Mouse (Mus musculus) ES-E14 (cell line): ENCODE results near the gene Fam222a. TPM values are rescaled to one million over a fixed set of nuclear protein-coding genes. Genes with fewer than 3 reads are reported as not detected.

ENCODE experiments used
- DNase-seq: peaks from one replicate; pipeline ENCODE4 v3.0.0-alpha.2; 2013; ENCODE audit warnings: low read depth, low spot score
- H3K27ac ChIP-seq: 2 replicates; pipeline ENCODE4 v1.5.1; 2012; ENCODE audit warnings: low read depth, mild to moderate bottlenecking, low read length, moderate library complexity, mixed read lengths; ENCODE audit not compliant: poor library complexity, insufficient read depth, severe bottlenecking
- H3K36me3 ChIP-seq: 2 replicates; pipeline ENCODE4 v1.6.1; 2012; ENCODE audit warnings: mild to moderate bottlenecking, low read length, moderate library complexity, mixed read lengths; ENCODE audit not compliant: control insufficient read depth, poor library complexity, insufficient read depth, severe bottlenecking
- H3K4me1 ChIP-seq, 2 experiments: fragments of 150-350 bp in 1 of 2; sonication (generic) in 1 of 2; 2 replicates each; pipeline ENCODE4 v1.6.1; 2012; ENCODE audit warnings: low read length in 2 of 2, mild to moderate bottlenecking in 1 of 2, mixed read lengths in 1 of 2; ENCODE audit not compliant: control insufficient read depth in 2 of 2, insufficient read depth in 2 of 2, poor library complexity in 1 of 2
- H3K4me3 ChIP-seq, 2 experiments: fragments of 150-350 bp in 1 of 2; sonication (generic) in 1 of 2; 2 replicates each; pipeline ENCODE4 v1.5.1; 2012; ENCODE audit warnings: low read length in 2 of 2, low read depth in 1 of 2, mild to moderate bottlenecking in 1 of 2, mixed read lengths in 1 of 2; ENCODE audit not compliant: insufficient read depth in 1 of 2, poor library complexity in 1 of 2, severe bottlenecking in 1 of 2
- H3K9ac ChIP-seq: 2 replicates; pipeline ENCODE4 v1.6.1; 2012; ENCODE audit warnings: low read depth, mild to moderate bottlenecking, low read length, mixed read lengths; ENCODE audit not compliant: poor library complexity, insufficient read depth, severe bottlenecking
- H3K9me3 ChIP-seq: fragments of 150-350 bp; sonication (generic); 2 replicates; pipeline ENCODE4 v1.6.1; 2012; ENCODE audit warnings: low read depth, mild to moderate bottlenecking, low read length; ENCODE audit not compliant: control insufficient read depth, insufficient read depth
- CHD2 ChIP-seq: IDR thresholded peaks from 2 replicates; pipeline ENCODE4 v1.6.1; 2014; ENCODE audit warnings: mild to moderate bottlenecking, low read depth, low read length, inconsistent platforms
- HCFC1 ChIP-seq: IDR thresholded peaks from 2 replicates; pipeline ENCODE4 v1.6.1; 2012; ENCODE audit warnings: low read length, inconsistent platforms, borderline replicate concordance; ENCODE audit not compliant: insufficient read depth
- MAFK ChIP-seq: IDR thresholded peaks from 2 replicates; pipeline ENCODE4 v1.6.1; 2014; ENCODE audit warnings: mild to moderate bottlenecking, low read depth, low read length, inconsistent platforms; ENCODE audit not compliant: insufficient read depth
- ZC3H11A ChIP-seq: IDR thresholded peaks from 2 replicates; pipeline ENCODE4 v1.6.1; 2012; ENCODE audit warnings: low read depth, mild to moderate bottlenecking, inconsistent platforms, low read length, borderline replicate concordance
- ZNF384 ChIP-seq: IDR thresholded peaks from 2 replicates; pipeline ENCODE4 v1.6.1; 2012; ENCODE audit warnings: low read depth, low read length, inconsistent platforms
- in situ Hi-C, 2 experiments: fragments of 600-800 bp; cut with MboI; formaldehyde crosslinking; loops; one replicate each; pipeline ENCODE4 v1.15.1; 2025; ENCODE audit warnings: low sequenced_read_pairs in 2 of 2, inconsistent platforms in 1 of 2; ENCODE audit not compliant: unreplicated experiment in 2 of 2
- total RNA-seq: library from RNA; depleted of rRNA; stranded (reverse); fragments of 300-350 nt; gene quantifications from 2 replicates; pipeline ENCODE4 v1.2.3, GENCODE M21; 2012

The Fam222a gene
- total RNA-seq, 1 experiment: 1.2 TPM

GRCm38 (mm10) chr5:114596604-114597003, 28.8 kb downstream of the Fam222a start:
- Histone ChIP-seq H3K9ac (no peak overlapping the region), H3K4me1 (peaks cover 2 to 9% of the 10 kb centered on the region in 2 experiments; a peak in 1 of 4 replicates), H3K4me3 (no peak overlapping the region), H3K27ac (peak overlapping the region; percentile 2; the same call in 1 of the 2 replicates), H3K36me3 (0 out of 2 replicates have a peak, but pooled peaks cover 2% of the 10 kb centered on the region), H3K9me3 (no peaks in the 10 kb centered on the region)
- TF ChIP-seq CHD2 (no peak), MAFK (no peak), ZC3H11A (no peak), ZNF384 (no peak), HCFC1 (no peak)
- no peak for DNase-seq
- in situ Hi-C loops: no loop called here

- no peak overlapping the region for H3K9ac ChIP-seq
- H3K9me3 ChIP-seq: no peaks in the 10 kb centered on the region
- no peak for DNase-seq
- TF ChIP-seq ZNF384: no peak
- no peak for TF ChIP-seq MAFK
- TF ChIP-seq CHD2: no peak
- no peak for TF ChIP-seq ZC3H11A
- no peak for TF ChIP-seq HCFC1
- H3K4me3 ChIP-seq: no peak overlapping the region
- H3K4me1 ChIP-seq: peaks cover 2 to 13% of the 10 kb centered on the region in 2 experiments; a peak in 1 of 4 replicates
- in situ Hi-C loops: no loop called here
- no peak overlapping the region for H3K27ac ChIP-seq
- 0 out of 2 replicates have a peak, but pooled peaks cover 2% of the 10 kb centered on the region for H3K36me3 ChIP-seq
Measured at GRCm38 (mm10) chr5:114597222-114597621, 29.4 kb downstream of the Fam222a start.

GRCm38 (mm10) chr5:114597652-114598051, 29.8 kb downstream of the Fam222a start:
- no peaks in the 10 kb centered on the region for H3K9me3 ChIP-seq
- H3K4me1 ChIP-seq: peaks cover 2 to 13% of the 10 kb centered on the region in 2 experiments; a peak in 1 of 4 replicates
- no peak overlapping the region for H3K9ac ChIP-seq
- no peak for DNase-seq
- in situ Hi-C loops: no loop called here
- H3K36me3 ChIP-seq: 0 out of 2 replicates have a peak, but pooled peaks cover 2% of the 10 kb centered on the region
- no peak overlapping the region for H3K27ac ChIP-seq
- no peak for TF ChIP-seq ZC3H11A
- TF ChIP-seq CHD2: no peak
- TF ChIP-seq ZNF384: no peak
- TF ChIP-seq MAFK: no peak
- TF ChIP-seq HCFC1: no peak
- H3K4me3 ChIP-seq: no peak overlapping the region

- Histone ChIP-seq H3K27ac (no peak overlapping the region), H3K36me3 (no peaks in the 10 kb centered on the region), H3K9ac (no peak overlapping the region), H3K4me1 (peaks cover 0 to 13% of the 10 kb centered on the region in 2 experiments; a peak in 1 of 4 replicates), H3K9me3 (no peaks in the 10 kb centered on the region), H3K4me3 (no peak overlapping the region)
- DNase-seq: no peak
- no peak for TF ChIP-seq CHD2
- no peak for TF ChIP-seq ZC3H11A
- TF ChIP-seq MAFK: no peak
- no peak for TF ChIP-seq HCFC1
- no peak for TF ChIP-seq ZNF384
- in situ Hi-C loops: no loop called here
Measured at GRCm38 (mm10) chr5:114602012-114602411, 34.2 kb downstream of the Fam222a start.

- no peak for DNase-seq
- TF ChIP-seq HCFC1: no peak
- no peak overlapping the region for H3K9ac ChIP-seq
- peaks cover 0 to 10% of the 10 kb centered on the region in 2 experiments; a peak in 1 of 4 replicates for H3K4me1 ChIP-seq
- no peak overlapping the region for H3K27ac ChIP-seq
- in situ Hi-C loops: no loop called here
- no peaks in the 10 kb centered on the region for H3K9me3 ChIP-seq
- no peak overlapping the region for H3K4me3 ChIP-seq
- no peaks in the 10 kb centered on the region for H3K36me3 ChIP-seq
Measured at GRCm38 (mm10) chr5:114603975-114604374, 36.2 kb downstream of the Fam222a start.
